Comparison of ENCODE assay signal across 11 mouse cellular contexts in the genomic region with DNA sequence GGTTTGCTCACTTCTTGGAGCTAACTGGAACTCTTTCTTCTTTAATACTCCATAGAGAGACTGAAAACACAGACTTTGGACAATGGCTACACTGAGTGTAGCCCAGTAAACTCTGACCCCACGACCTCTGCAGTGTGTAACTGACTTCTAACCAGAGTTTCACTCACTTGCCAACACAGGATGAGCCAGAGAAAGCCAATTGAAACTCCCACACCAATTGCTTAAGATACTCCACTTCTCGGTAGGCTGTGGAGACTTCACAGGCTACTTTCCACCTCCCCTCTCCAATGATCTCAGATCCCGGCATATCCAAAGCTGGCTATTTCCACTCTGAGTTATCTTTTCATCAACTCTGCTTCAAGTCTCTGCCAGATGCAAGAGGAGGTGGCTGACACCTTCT. TPM values are rescaled to one million over a fixed set of nuclear protein-coding genes. Genes with fewer than 3 reads are reported as not detected.
DNase-seq lines count a peak whose midpoint lies in the region; ATAC-seq and TF ChIP-seq lines count a peak whose summit lies in the region.
"Had no signal": no experiment of that assay in that cellular context is flagged by ENCODE, and none has a peak within 500 bp of the region (broad histone marks: within the 10 kb centered on the region; RNA-seq: fewer than 3 reads in every experiment).

No protein-coding gene starts in this region.

- H3K27me3 ChIP-seq in limb, embryonic 15.5 days: no peaks in the 10 kb centered on the region
- no peaks in the 10 kb centered on the region for H3K27me3 ChIP-seq in midbrain, embryonic 16.5 days (ENCODE audit: control insufficient read depth, insufficient read depth, low read depth, low read length)
- H3K27me3 ChIP-seq in cerebellum, adult 2 months (ENCODE audit: control insufficient read depth, insufficient read depth, low read length): no peaks in the 10 kb centered on the region
- H3K27me3 ChIP-seq: heart, embryonic 12.5 days; hindbrain, embryonic 15.5 days had no signal

- peak overlapping the region; percentile 87 for H3K27ac ChIP-seq in brown adipose tissue, adult 24 weeks (replicated peaks; ENCODE audit: low read depth, low read length)
- peak overlapping the region; percentile 72 for H3K27ac ChIP-seq in limb, embryonic 15.5 days
- no peak overlapping the region for H3K27ac ChIP-seq in midbrain, embryonic 16.5 days (ENCODE audit: low read length)
- H3K27ac ChIP-seq in cerebellum, adult 2 months (ENCODE audit: insufficient read depth, low read length): no peak overlapping the region
- H3K27ac ChIP-seq: hindbrain, embryonic 15.5 days had no signal

- H3K9ac ChIP-seq in limb, embryonic 15.5 days: no peak overlapping the region
- H3K9ac ChIP-seq in midbrain, embryonic 16.5 days (ENCODE audit: low read depth, low read length): no peak overlapping the region
- H3K9ac ChIP-seq: heart, embryonic 12.5 days; hindbrain, embryonic 15.5 days had no signal

- H3K4me3 ChIP-seq in brown adipose tissue, adult 24 weeks (ENCODE audit: insufficient read depth, low read depth, low read length): no peak overlapping the region
- no peak overlapping the region for H3K4me3 ChIP-seq in limb, embryonic 15.5 days
- H3K4me3 ChIP-seq in midbrain, embryonic 16.5 days (ENCODE audit: low read depth, low read length): no peak overlapping the region
- no peak overlapping the region for H3K4me3 ChIP-seq in cerebellum, adult 2 months (replicated peaks; ENCODE audit: insufficient read depth, low read depth, low read length)
- H3K4me3 ChIP-seq: heart, embryonic 12.5 days; hindbrain, embryonic 15.5 days had no signal

- peak; percentile 35; the same call in 1 of the 2 replicates for ATAC-seq in limb, embryonic 15.5 days (ENCODE audit: insufficient number of reproducible peaks, low FRiP score, low TSS enrichment, low read depth)
- no peak for ATAC-seq in midbrain, embryonic 16.5 days

- H3K36me3 ChIP-seq in limb, embryonic 15.5 days: no peaks in the 10 kb centered on the region
- no peaks in the 10 kb centered on the region for H3K36me3 ChIP-seq in midbrain, embryonic 16.5 days (ENCODE audit: control insufficient read depth, insufficient read depth, low read length)
- H3K36me3 ChIP-seq: heart, embryonic 12.5 days; hindbrain, embryonic 15.5 days had no signal

- peaks cover 18% of the 10 kb centered on the region for H3K4me1 ChIP-seq in brown adipose tissue, adult 24 weeks (ENCODE audit: control insufficient read depth, insufficient read depth, insufficient read length, low read length)
- H3K4me1 ChIP-seq in limb, embryonic 15.5 days: peaks cover 15% of the 10 kb centered on the region
- H3K4me1 ChIP-seq in midbrain, embryonic 16.5 days (ENCODE audit: control insufficient read depth, insufficient read depth, low read length): no peaks in the 10 kb centered on the region
- H3K4me1 ChIP-seq in cerebellum, adult 2 months (ENCODE audit: control insufficient read depth, insufficient read depth, low read length): no peaks in the 10 kb centered on the region
- H3K4me1 ChIP-seq: heart, embryonic 12.5 days; hindbrain, embryonic 15.5 days had no signal

- no peak for TF ChIP-seq POLR2A in cerebellum, adult 2 months (IDR thresholded peaks at IDR 0.05; ENCODE audit: borderline replicate concordance, insufficient read depth, low read length)

- DNase-seq in gastrocnemius, adult 18-20 months (ENCODE audit: low spot score): peak; percentile 50
- DNase-seq in gastrocnemius, postnatal 4 days (ENCODE audit: low spot score in 2 of 2): no peak
- DNase-seq in kidney, adult 8-10 months: peak; percentile 72 to 85
- DNase-seq in cerebellum, adult 8-10 months: no peak
- no peak for DNase-seq in cerebellum, adult 2 months
- DNase-seq: lung, postnatal 4 days had no signal

- no peaks in the 10 kb centered on the region for H3K9me3 ChIP-seq in limb, embryonic 15.5 days
- H3K9me3 ChIP-seq in midbrain, embryonic 16.5 days (replicated peaks; ENCODE audit: control insufficient read depth, low read length, poor library complexity, severe bottlenecking): no peaks in the 10 kb centered on the region
- H3K9me3 ChIP-seq: heart, embryonic 12.5 days; hindbrain, embryonic 15.5 days had no signal

- WGBS in limb, embryonic 15.5 days: 21% methylated on average over 3 of the region's 3 CpGs
- 58% methylated on average over 3 of the region's 3 CpGs for WGBS in midbrain, embryonic 16.5 days
- 59% methylated on average over 3 of the region's 3 CpGs for WGBS in cerebellum, adult 2 months

- H3K4me2 ChIP-seq in limb, embryonic 15.5 days: no peak overlapping the region
- no peak overlapping the region for H3K4me2 ChIP-seq in midbrain, embryonic 16.5 days (ENCODE audit: low read length)
- H3K4me2 ChIP-seq: heart, embryonic 12.5 days; hindbrain, embryonic 15.5 days had no signal

- TF ChIP-seq CTCF in cerebellum, adult 2 months (IDR thresholded peaks at IDR 0.05; ENCODE audit: borderline replicate concordance, insufficient read depth, low read depth, low read length): no peak

RNA-seq across cellular contexts. Expression of a gene that starts 30.5 kb away (rescaled TPM):
- total RNA-seq in gastrocnemius, adult 18-20 months (2021): under 1 TPM; 0.82 to 0.90 TPM
- 1 to 10 TPM; 3.8 to 4.1 TPM for total RNA-seq in gastrocnemius, postnatal 4 days (2021)
- polyA plus RNA-seq in brown adipose tissue, adult 24 weeks (2012; ENCODE audit: insufficient read depth, insufficient read length, missing spikeins): 0.87 and 1.3 TPM in 2 replicates
- polyA plus RNA-seq in limb, embryonic 15.5 days (2015; fragmentation: Nextera tagmentation; extraction: Ambion mirVana): 3.2 and 3.3 TPM in 2 replicates
- polyA plus RNA-seq in midbrain, embryonic 16.5 days (2015; fragmentation: Nextera tagmentation; extraction: Ambion mirVana): 1.0 and 1.2 TPM in 2 replicates
- 8.5 and 9.1 TPM in 2 replicates for polyA plus RNA-seq in cerebellum, adult 2 months (2012; rRNA removed)

RNA-seq across cellular contexts. Expression of a gene that starts 35.0 kb away (rescaled TPM):
- total RNA-seq in gastrocnemius, adult 18-20 months (2021): 10 to 100 TPM; 39.3 to 39.7 TPM
- total RNA-seq in gastrocnemius, postnatal 4 days (2021): 10 to 100 TPM; 68.0 to 68.1 TPM
- 22.1 and 33.0 TPM in 2 replicates for polyA plus RNA-seq in brown adipose tissue, adult 24 weeks (2012; ENCODE audit: insufficient read depth, insufficient read length, missing spikeins)
- polyA plus RNA-seq in limb, embryonic 15.5 days (2015; fragmentation: Nextera tagmentation; extraction: Ambion mirVana): 24.7 and 31.1 TPM in 2 replicates
- polyA plus RNA-seq in midbrain, embryonic 16.5 days (2015; fragmentation: Nextera tagmentation; extraction: Ambion mirVana): 14.4 and 16.7 TPM in 2 replicates
- polyA plus RNA-seq in cerebellum, adult 2 months (2012; rRNA removed): 26.1 and 28.0 TPM in 2 replicates

RNA-seq across cellular contexts. Expression of a gene that starts 37.5 kb away (rescaled TPM):
- total RNA-seq in gastrocnemius, adult 18-20 months (2021): 10 to 100 TPM; 17.2 to 17.5 TPM
- total RNA-seq in gastrocnemius, postnatal 4 days (2021): 10 to 100 TPM; 11.0 to 12.7 TPM
- polyA plus RNA-seq in brown adipose tissue, adult 24 weeks (2012; ENCODE audit: insufficient read depth, insufficient read length, missing spikeins): 7.3 and 15.2 TPM in 2 replicates
- polyA plus RNA-seq in limb, embryonic 15.5 days (2015; fragmentation: Nextera tagmentation; extraction: Ambion mirVana): 20.9 and 21.0 TPM in 2 replicates
- polyA plus RNA-seq in midbrain, embryonic 16.5 days (2015; fragmentation: Nextera tagmentation; extraction: Ambion mirVana): 45.3 and 46.2 TPM in 2 replicates
- polyA plus RNA-seq in cerebellum, adult 2 months (2012; rRNA removed): 38.1 and 39.9 TPM in 2 replicates

Comparison
In these comparisons a context has a peak if more than half of its experiments do, and no peak if none do; other contexts are left out.
1. DNase-seq: peak in gastrocnemius, adult 18-20 months (single experiment) and kidney, adult 8-10 months (2 of 2); none in gastrocnemius, postnatal 4 days (0 of 2), cerebellum, adult 8-10 months (single experiment) and cerebellum, adult 2 months (0 of 2).
2. H3K27ac ChIP-seq: peak in brown adipose tissue, adult 24 weeks (single experiment) and limb, embryonic 15.5 days (single experiment); none in midbrain, embryonic 16.5 days (single experiment) and cerebellum, adult 2 months (single experiment).